Mouse (Mus musculus): ENCODE data around the gene Gm48551.

- no peak for TF ChIP-seq CTCF (conservative IDR thresholded peaks at IDR 0.05; ENCODE audit: insufficient read depth, insufficient read length, low read depth, low read length)
- TF ChIP-seq POLR2A (IDR thresholded peaks at IDR 0.05; ENCODE audit: low read depth, low read length) = peak; percentile 4
Observed at GRCm38 (mm10) chr10:81366477-81367206, 17.6 kb upstream of the Gm48551 start.
